Mouse (Mus musculus): Measurements from ENCODE around the gene Fbxo48. TPM values are rescaled to one million over a fixed set of nuclear protein-coding genes. Genes with fewer than 3 reads are reported as not detected.

Gene Fbxo48
- polyA plus RNA-seq, 1 experiment, result 0.02 TPM

DNA sequence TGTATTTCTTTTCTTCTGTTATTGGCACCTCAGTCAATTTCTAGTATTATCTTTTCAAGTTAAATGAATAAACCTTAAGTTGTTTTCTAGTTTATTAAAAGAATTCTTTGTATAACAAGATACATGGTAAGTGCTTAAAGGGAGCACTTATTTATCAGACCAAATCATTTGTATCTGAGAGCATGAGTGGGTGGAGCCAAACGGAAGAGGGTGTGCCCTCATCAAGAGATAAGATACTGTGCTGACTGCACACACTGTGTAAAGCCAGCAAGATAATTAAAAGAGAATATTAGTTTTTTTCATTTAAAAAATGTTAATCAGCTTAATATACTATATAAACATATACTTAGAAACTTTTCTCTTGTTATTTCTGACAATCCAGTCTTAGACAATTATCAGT is 7.3 kb downstream of the Fbxo48 start:
- peaks cover 31% of the 10 kb centered on the region for H3K4me1 ChIP-seq (ENCODE audit: control insufficient read depth)
- no peaks in the 10 kb centered on the region for H3K9me3 ChIP-seq (ENCODE audit: control insufficient read depth, low read length)
- no peak for TF ChIP-seq GATA1 (IDR thresholded peaks at IDR 0.05; ENCODE audit: low read length)
- TF ChIP-seq TAL1 (IDR thresholded peaks at IDR 0.05; ENCODE audit: low read length), result no peak
- no peak overlapping the region for H3K4me3 ChIP-seq (replicated peaks)
- peaks cover 32% of the 10 kb centered on the region for H3K36me3 ChIP-seq (ENCODE audit: control insufficient read depth)
- no peaks in the 10 kb centered on the region for H3K27me3 ChIP-seq (ENCODE audit: control insufficient read depth)

DNA sequence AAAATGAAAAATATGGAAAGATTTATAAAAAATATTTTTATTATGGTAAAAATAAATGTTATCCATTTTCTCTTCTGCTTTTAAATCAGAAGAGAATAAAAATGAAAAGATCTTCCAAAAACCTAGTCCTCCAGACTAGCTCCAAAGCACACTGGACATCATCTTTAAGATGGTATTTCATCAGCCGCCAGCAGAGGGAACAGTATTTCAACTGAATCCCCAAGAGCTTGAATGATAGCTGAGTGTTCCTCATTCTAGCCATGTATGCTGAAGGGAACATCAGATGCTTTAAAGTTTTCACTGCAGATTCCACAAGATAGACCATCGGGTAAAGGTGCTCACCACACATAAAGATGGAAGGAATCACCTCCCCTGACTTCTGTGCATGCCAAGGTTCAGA is 16.6 kb downstream of the Fbxo48 start:
- Histone ChIP-seq H3K27me3 (ENCODE audit: control insufficient read depth) (no peaks in the 10 kb centered on the region), H3K36me3 (ENCODE audit: control insufficient read depth) (no peaks in the 10 kb centered on the region), H3K9me3 (ENCODE audit: control insufficient read depth, low read length) (no peaks in the 10 kb centered on the region), H3K4me1 (ENCODE audit: control insufficient read depth) (no peaks in the 10 kb centered on the region; the same call in 1 of the 2 replicates), H3K4me3 (replicated peaks) (no peak overlapping the region)
- no peak for TF ChIP-seq TAL1 (IDR thresholded peaks at IDR 0.05; ENCODE audit: low read length)
- no peak for TF ChIP-seq GATA1 (IDR thresholded peaks at IDR 0.05; ENCODE audit: low read length)

DNA sequence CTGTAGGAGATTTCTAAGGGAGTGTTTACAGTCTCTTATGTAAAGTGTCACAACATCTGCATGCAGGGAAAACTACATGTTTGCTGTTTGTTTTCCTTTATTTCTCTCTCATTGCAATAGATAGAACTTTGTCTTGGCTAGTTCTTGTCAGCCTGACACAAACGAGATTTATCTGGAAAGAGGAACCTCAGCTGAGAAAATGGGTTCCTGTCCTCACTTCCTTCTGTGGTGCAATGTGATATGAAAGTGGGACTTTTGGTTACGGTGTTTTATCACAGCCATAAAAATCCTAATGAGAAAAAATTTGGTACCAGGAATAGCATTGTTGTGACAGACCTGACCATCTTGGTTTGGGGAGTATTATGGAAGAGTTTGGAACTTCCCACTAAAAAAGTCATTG is 18.5 kb downstream of the Fbxo48 start:
- H3K36me3 ChIP-seq (ENCODE audit: control insufficient read depth), result no peaks in the 10 kb centered on the region
- no peaks in the 10 kb centered on the region for H3K27me3 ChIP-seq (ENCODE audit: control insufficient read depth)
- H3K4me3 ChIP-seq (replicated peaks), result no peak overlapping the region
- no peaks in the 10 kb centered on the region; the same call in 1 of the 2 replicates for H3K4me1 ChIP-seq (ENCODE audit: control insufficient read depth)
- no peaks in the 10 kb centered on the region for H3K9me3 ChIP-seq (ENCODE audit: control insufficient read depth, low read length)
- TF ChIP-seq TAL1 (IDR thresholded peaks at IDR 0.05; ENCODE audit: low read length) (no peak), GATA1 (IDR thresholded peaks at IDR 0.05; ENCODE audit: low read length) (no peak)

DNA sequence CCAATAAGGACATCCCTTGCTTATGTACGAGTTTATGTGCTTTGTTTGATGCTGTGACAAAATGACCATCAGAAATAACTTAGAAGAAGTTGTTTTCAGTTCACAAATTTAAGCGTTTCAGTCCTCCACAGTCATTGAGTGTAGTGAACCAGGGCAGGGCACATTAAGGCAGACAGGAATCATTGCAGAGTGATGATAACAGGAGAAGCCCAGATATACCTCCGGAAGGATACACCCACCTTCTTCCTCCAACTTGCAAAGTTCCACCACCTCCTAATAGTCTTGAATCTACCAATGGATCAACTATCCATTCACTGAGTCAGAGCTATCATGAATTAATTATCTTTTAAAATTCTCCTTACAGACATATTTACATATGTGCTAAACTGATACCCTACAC is 20.9 kb downstream of the Fbxo48 start:
- no peaks in the 10 kb centered on the region for H3K36me3 ChIP-seq (ENCODE audit: control insufficient read depth)
- H3K9me3 ChIP-seq (ENCODE audit: control insufficient read depth, low read length), result no peaks in the 10 kb centered on the region
- no peaks in the 10 kb centered on the region for H3K27me3 ChIP-seq (ENCODE audit: control insufficient read depth)
- no peak overlapping the region for H3K4me3 ChIP-seq (replicated peaks)
- H3K4me1 ChIP-seq (ENCODE audit: control insufficient read depth), result peaks cover under 1% of the 10 kb centered on the region; the same call in 1 of the 2 replicates
- TF ChIP-seq TAL1 (IDR thresholded peaks at IDR 0.05; ENCODE audit: low read length), result no peak
- TF ChIP-seq GATA1 (IDR thresholded peaks at IDR 0.05; ENCODE audit: low read length), result no peak

DNA sequence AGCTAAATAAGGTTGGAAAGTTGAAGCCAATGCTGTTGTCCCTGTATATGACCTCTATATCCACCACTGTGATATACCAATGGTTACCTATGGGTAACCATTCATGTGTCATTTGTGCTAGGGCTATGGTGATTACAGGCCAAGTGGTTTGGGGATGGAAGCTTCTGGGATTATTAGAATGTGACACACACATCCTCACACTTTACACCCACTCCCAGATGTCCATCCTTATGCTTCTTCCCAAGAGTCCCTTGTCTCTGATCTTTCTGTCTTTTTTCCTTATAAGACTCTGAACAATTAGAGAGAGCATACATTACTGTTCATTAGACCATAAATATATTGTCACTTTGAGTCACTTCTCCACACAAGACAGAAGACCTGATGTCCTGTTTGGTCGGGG is 21.9 kb downstream of the Fbxo48 start:
- no peak for TF ChIP-seq GATA1 (IDR thresholded peaks at IDR 0.05; ENCODE audit: low read length)
- no peak for TF ChIP-seq TAL1 (IDR thresholded peaks at IDR 0.05; ENCODE audit: low read length)
- no peaks in the 10 kb centered on the region for H3K27me3 ChIP-seq (ENCODE audit: control insufficient read depth)
- H3K36me3 ChIP-seq (ENCODE audit: control insufficient read depth), result no peaks in the 10 kb centered on the region
- peaks cover 2% of the 10 kb centered on the region; the same call in 1 of the 2 replicates for H3K4me1 ChIP-seq (ENCODE audit: control insufficient read depth)
- no peaks in the 10 kb centered on the region for H3K9me3 ChIP-seq (ENCODE audit: control insufficient read depth, low read length)
- no peak overlapping the region for H3K4me3 ChIP-seq (replicated peaks)

DNA sequence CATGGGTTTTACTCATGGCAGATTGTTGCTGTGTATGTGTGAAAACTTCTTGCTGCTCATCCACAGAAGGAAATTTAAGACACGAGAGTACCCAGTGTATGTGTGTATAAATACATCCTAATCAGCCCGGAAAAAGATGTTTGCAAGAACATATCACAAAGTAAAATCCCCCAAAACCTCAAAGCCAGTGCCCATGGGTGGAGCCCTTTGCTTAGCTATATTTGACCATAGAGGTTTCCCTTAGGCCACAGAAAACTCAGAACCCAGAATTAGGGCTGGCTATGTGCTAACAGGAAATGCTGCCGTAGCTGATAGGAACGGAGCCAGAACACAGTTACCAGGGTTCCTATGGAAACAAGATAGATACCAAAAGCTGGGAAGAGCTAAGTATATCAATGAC is 25.8 kb downstream of the Fbxo48 start:
- no peaks in the 10 kb centered on the region for H3K36me3 ChIP-seq (ENCODE audit: control insufficient read depth)
- no peaks in the 10 kb centered on the region for H3K27me3 ChIP-seq (ENCODE audit: control insufficient read depth)
- H3K4me1 ChIP-seq (ENCODE audit: control insufficient read depth), result peaks cover 2% of the 10 kb centered on the region; the same call in 1 of the 2 replicates
- no peaks in the 10 kb centered on the region for H3K9me3 ChIP-seq (ENCODE audit: control insufficient read depth, low read length)
- H3K4me3 ChIP-seq (replicated peaks), result no peak overlapping the region
- TF ChIP-seq GATA1 (IDR thresholded peaks at IDR 0.05; ENCODE audit: low read length), result no peak
- TF ChIP-seq TAL1 (IDR thresholded peaks at IDR 0.05; ENCODE audit: low read length), result no peak

DNA sequence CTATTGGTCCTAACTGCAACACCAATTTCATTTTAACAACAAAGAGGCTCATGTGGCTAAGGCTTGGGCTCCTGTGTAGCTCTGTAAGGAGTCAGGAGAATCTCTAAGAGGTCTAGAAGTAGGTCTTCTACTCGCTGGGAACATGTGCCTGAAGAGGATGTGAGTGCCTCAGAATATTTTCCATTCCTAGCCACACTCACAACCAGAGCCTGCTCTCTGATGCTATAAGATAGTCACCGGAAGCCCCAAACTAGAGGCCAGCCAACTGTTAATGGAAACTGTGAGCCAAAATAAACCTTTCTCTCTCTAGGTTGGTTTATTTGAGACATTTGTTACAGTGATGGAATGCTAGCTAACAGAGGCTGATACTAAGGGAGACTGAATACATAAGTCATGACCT is 26.4 kb downstream of the Fbxo48 start:
- Histone ChIP-seq H3K36me3 (ENCODE audit: control insufficient read depth) (no peaks in the 10 kb centered on the region), H3K4me3 (replicated peaks) (no peak overlapping the region)
- TF ChIP-seq TAL1 (IDR thresholded peaks at IDR 0.05; ENCODE audit: low read length) (no peak), GATA1 (IDR thresholded peaks at IDR 0.05; ENCODE audit: low read length) (no peak)

DNA sequence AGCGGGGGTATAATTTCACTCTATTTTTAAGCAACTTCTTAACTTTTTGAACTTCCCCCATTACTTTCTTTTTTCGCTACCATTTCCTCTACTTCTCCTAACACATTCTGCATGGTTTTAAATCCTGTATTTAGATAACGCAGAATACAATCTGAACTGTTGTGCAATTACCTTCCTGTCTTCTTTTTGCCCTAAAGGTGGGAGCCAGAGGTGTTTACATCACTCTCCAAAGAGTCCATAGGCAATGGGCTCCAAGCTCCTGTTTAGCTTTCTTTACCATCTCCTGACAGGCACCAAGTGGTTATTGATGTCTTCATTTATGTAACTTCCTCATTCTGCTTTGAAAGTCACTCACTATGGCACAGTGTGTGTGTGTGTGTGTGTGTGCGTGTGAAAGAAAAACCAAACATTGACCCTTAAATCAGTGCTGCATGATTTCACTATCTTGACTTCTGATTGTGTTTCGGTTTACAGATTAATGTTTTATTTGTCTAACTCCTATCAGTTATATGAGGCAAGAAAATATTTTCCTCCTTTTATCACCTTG is 27.1 kb downstream of the Fbxo48 start:
- H3K4me3 ChIP-seq (replicated peaks), result no peak overlapping the region
- no peaks in the 10 kb centered on the region for H3K27me3 ChIP-seq (ENCODE audit: control insufficient read depth)
- no peaks in the 10 kb centered on the region for H3K9me3 ChIP-seq (ENCODE audit: control insufficient read depth, low read length)
- TF ChIP-seq GATA1 (IDR thresholded peaks at IDR 0.05; ENCODE audit: low read length) (no peak), TAL1 (IDR thresholded peaks at IDR 0.05; ENCODE audit: low read length) (no peak)
- H3K4me1 ChIP-seq (ENCODE audit: control insufficient read depth), result 0 out of 2 replicates have a peak, but pooled peaks cover 2% of the 10 kb centered on the region
- no peaks in the 10 kb centered on the region for H3K36me3 ChIP-seq (ENCODE audit: control insufficient read depth)

More for the DNA sequence above, 26.4 kb downstream of the Fbxo48 start:
- H3K9me3 ChIP-seq (ENCODE audit: control insufficient read depth, low read length), result no peaks in the 10 kb centered on the region
- no peaks in the 10 kb centered on the region for H3K27me3 ChIP-seq (ENCODE audit: control insufficient read depth)
- 0 out of 2 replicates have a peak, but pooled peaks cover 2% of the 10 kb centered on the region for H3K4me1 ChIP-seq (ENCODE audit: control insufficient read depth)

DNA sequence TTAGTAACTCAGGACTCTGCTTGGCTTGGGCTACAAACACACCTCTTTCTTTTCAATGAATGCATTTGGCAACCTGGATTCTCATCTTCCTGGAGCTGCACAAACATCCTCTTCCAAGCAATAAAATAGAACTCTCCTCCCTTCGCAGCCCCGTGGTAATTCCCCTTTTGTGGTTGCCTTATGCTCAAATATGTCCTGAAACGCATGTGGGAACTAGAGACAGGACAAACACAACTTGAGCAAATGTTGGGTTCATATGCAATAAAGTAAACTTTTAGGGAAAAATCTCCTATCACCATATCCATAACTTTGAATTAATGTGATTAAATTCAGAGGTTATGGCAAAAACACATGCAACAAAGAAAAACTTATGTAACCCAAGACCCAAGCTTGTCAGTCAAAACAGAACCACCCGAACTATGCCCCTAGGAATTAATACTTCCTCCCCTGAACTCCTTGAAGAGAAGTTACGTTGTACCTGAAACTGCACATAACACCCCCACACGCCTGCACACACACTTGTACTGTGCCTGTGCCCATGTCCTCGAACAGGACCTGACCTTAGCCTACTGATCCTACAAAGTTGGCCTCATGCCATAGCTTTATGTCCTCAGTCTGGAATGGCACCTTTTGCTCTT is 35.5 kb downstream of the Fbxo48 start:
- H3K4me1 ChIP-seq (ENCODE audit: control insufficient read depth), result no peaks in the 10 kb centered on the region
- H3K9me3 ChIP-seq (ENCODE audit: control insufficient read depth, low read length), result no peaks in the 10 kb centered on the region
- H3K4me3 ChIP-seq (replicated peaks), result no peak overlapping the region
- TF ChIP-seq GATA1 (IDR thresholded peaks at IDR 0.05; ENCODE audit: low read length) (no peak), TAL1 (IDR thresholded peaks at IDR 0.05; ENCODE audit: low read length) (no peak)
- H3K36me3 ChIP-seq (ENCODE audit: control insufficient read depth), result no peaks in the 10 kb centered on the region
- no peaks in the 10 kb centered on the region for H3K27me3 ChIP-seq (ENCODE audit: control insufficient read depth)
